11 mouse cellular contexts compared by ENCODE assay signal in the genomic region with DNA sequence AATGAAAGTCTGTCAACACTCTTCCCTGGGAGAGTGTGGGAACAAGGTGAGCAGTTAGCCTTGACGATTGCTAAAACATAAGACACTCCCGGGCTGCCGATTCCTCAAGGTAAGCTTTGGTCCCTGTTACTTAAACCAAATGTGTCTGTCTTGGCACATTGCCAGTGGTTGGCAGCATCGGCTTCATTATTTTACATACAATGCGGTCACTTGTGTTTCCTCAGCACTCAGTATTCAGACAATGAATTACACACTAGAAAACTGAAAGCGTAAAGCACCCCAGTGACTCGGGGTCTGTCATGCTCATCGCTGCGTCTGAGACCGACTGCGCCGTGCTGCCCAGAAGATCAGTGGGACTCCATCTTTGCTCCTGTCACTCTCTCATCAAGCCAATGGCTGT.
DNase-seq lines count a peak whose midpoint lies in the region; ATAC-seq and TF ChIP-seq lines count a peak whose summit lies in the region.
"Had no signal": no experiment of that assay in that cellular context is flagged by ENCODE, and none has a peak within 500 bp of the region (broad histone marks: within the 10 kb centered on the region; RNA-seq: fewer than 3 reads in every experiment).

No protein-coding gene starts in this region.

- no peak for TF ChIP-seq EP300 in lung, postnatal 0 days (IDR thresholded peaks at IDR 0.05)

- no peak overlapping the region for H3K9ac ChIP-seq in hindbrain, embryonic 12.5 days
- H3K9ac ChIP-seq in lung, postnatal 0 days (replicated peaks; ENCODE audit: low read depth) = no peak overlapping the region
- H3K9ac ChIP-seq: liver, embryonic 15.5 days had no signal

- ATAC-seq in hindbrain, embryonic 12.5 days (ENCODE audit: low FRiP score) = peak; percentile 83
- ATAC-seq in CD4-positive, CD25-positive, alpha-beta regulatory T cell, adult 4 months = no peak
- ATAC-seq in lung, postnatal 0 days = no peak

- no peak for TF ChIP-seq POLR2A in kidney, adult 2 months (IDR thresholded peaks at IDR 0.05; ENCODE audit: low read depth, low read length)

- no peak overlapping the region for H3K27ac ChIP-seq in hindbrain, embryonic 12.5 days
- H3K27ac ChIP-seq in lung, postnatal 0 days (ENCODE audit: low read length) = no peak overlapping the region
- no peak overlapping the region for H3K27ac ChIP-seq in kidney, adult 2 months (ENCODE audit: insufficient read depth, low read depth, low read length)
- H3K27ac ChIP-seq: liver, embryonic 15.5 days had no signal

- peak; percentile 62 for DNase-seq in retina, postnatal 1 day
- no peak for DNase-seq in retina, embryonic 14.5 days (ENCODE audit: low spot score)
- peak; percentile 24 to 37 for DNase-seq in left cerebral cortex, postnatal 25 days (ENCODE audit: low spot score in 2 of 2)
- peak; percentile 29 for DNase-seq in right cerebral cortex, postnatal 4 days
- no peak for DNase-seq in lung, postnatal 0 days (ENCODE audit: low spot score)
- DNase-seq in kidney, adult 2 months = no peak
- DNase-seq: adrenal gland, postnatal 36 days had no signal

- no peaks in the 10 kb centered on the region for H3K9me3 ChIP-seq in hindbrain, embryonic 12.5 days (replicated peaks)
- no peaks in the 10 kb centered on the region for H3K9me3 ChIP-seq in lung, postnatal 0 days (ENCODE audit: low read length)
- H3K9me3 ChIP-seq: liver, embryonic 15.5 days had no signal

- H3K27me3 ChIP-seq in hindbrain, embryonic 12.5 days = no peaks in the 10 kb centered on the region
- H3K27me3 ChIP-seq in lung, postnatal 0 days (replicated peaks; ENCODE audit: insufficient read depth, low read length) = no peaks in the 10 kb centered on the region
- no peaks in the 10 kb centered on the region for H3K27me3 ChIP-seq in kidney, adult 2 months (replicated peaks; ENCODE audit: control insufficient read depth, insufficient read depth, low read length)
- H3K27me3 ChIP-seq: CH12.LX; liver, embryonic 15.5 days had no signal

- no peak for TF ChIP-seq CTCF in lung, postnatal 0 days (IDR thresholded peaks at IDR 0.05)
- no peak for TF ChIP-seq CTCF in kidney, adult 2 months (conservative IDR thresholded peaks at IDR 0.05; ENCODE audit: insufficient read depth, insufficient read length, low read depth, low read length)

- WGBS in hindbrain, embryonic 12.5 days = 55% methylated on average over 12 of the region's 12 CpGs
- 67% methylated on average over 12 of the region's 12 CpGs for WGBS in lung, postnatal 0 days
- 84% methylated on average over 12 of the region's 12 CpGs for WGBS in kidney, adult 2 months

- H3K4me2 ChIP-seq in hindbrain, embryonic 12.5 days (replicated peaks) = peak overlapping the region; percentile 31; the same call in 1 of the 2 replicates
- H3K4me2 ChIP-seq in lung, postnatal 0 days (replicated peaks; ENCODE audit: low read depth, low read length) = no peak overlapping the region
- H3K4me2 ChIP-seq: liver, embryonic 15.5 days had no signal

- no peak overlapping the region for H3K4me3 ChIP-seq in hindbrain, embryonic 12.5 days
- no peak overlapping the region for H3K4me3 ChIP-seq in lung, postnatal 0 days (ENCODE audit: low read depth, low read length)
- no peak overlapping the region for H3K4me3 ChIP-seq in kidney, adult 2 months (ENCODE audit: insufficient read depth, low read depth, low read length)
- H3K4me3 ChIP-seq: liver, embryonic 15.5 days had no signal

- H3K36me3 ChIP-seq in hindbrain, embryonic 12.5 days = no peaks in the 10 kb centered on the region
- H3K36me3 ChIP-seq in lung, postnatal 0 days (ENCODE audit: insufficient read depth, low read length) = no peaks in the 10 kb centered on the region
- no peaks in the 10 kb centered on the region for H3K36me3 ChIP-seq in kidney, adult 2 months (ENCODE audit: control insufficient read depth, insufficient read depth, low read length)
- H3K36me3 ChIP-seq: liver, embryonic 15.5 days had no signal

- no peaks in the 10 kb centered on the region for H3K4me1 ChIP-seq in hindbrain, embryonic 12.5 days
- H3K4me1 ChIP-seq in lung, postnatal 0 days (ENCODE audit: insufficient read depth, low read depth, low read length) = no peaks in the 10 kb centered on the region
- H3K4me1 ChIP-seq in kidney, adult 2 months (ENCODE audit: control insufficient read depth, insufficient read depth, low read length) = no peaks in the 10 kb centered on the region
- H3K4me1 ChIP-seq: liver, embryonic 15.5 days had no signal

- intact Hi-C loops in left cerebral cortex, postnatal 25 days (cut with DNase I) = no loop called here

Comparison
In these comparisons a context has a peak if more than half of its experiments do, and no peak if none do; other contexts are left out.
1. DNase-seq: peak in retina, postnatal 1 day (single experiment), left cerebral cortex, postnatal 25 days (2 of 2) and right cerebral cortex, postnatal 4 days (single experiment); none in retina, embryonic 14.5 days (single experiment), lung, postnatal 0 days (single experiment) and kidney, adult 2 months (single experiment).